Mouse (Mus musculus) layer of hippocampus, postnatal 14 days (tissue): ENCODE measurements at regions not wholly inside any gene's neighbourhood (a gene's known extent, or its start where the extent isn't known, plus 50 kb on each side); places are given as distances from the start of the nearest gene placed in this dataset.

Experiments used
- DNase-seq, 2 experiments: peaks; one replicate each; pipeline ENCODE4 v3.0.0; 2021 to 2022; ENCODE audit warnings: low spot score in 2 of 2, mixed read lengths in 1 of 2

DNA sequence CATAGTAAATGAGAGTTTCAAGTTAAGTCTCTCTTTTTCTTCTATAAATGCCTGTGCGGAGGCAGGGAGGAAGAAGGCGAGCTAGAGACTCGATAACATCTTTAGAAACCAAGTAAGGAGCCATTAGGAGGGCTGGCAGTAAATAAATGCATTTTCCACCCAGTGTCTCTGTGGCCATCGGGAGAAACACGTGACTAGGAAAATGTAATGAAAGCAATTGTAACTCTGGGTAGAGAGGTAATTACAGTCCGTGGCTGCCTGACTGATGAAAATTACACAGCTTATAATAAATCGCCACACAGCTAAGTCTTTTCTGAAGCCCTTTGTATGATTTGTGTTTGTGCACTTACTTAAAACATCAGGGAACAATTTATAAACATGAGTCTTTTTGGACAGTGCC lies 77.4 kb upstream of the Cox10 start:
- DNase-seq = no peak

DNA sequence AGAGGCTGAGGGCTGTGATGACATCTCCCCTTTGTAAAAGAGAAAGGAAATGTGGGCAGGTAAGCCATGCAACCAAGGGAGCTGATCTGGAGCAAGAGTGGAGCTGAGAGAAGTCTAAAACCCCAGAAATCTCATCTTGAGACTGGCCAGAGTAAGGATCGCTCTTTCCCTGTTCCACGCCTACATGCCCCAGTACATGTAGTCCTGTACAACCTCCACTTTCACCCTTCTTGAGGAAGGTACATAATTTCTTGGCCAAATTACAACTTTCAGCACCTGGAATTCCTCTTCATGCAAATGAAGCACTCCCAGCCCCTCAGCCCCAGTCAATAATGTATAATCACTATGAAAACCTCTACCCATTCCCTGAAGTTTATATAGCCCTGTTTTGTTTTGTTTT lies 60.2 kb upstream of the Cox10 start:
- no peak for DNase-seq

DNA sequence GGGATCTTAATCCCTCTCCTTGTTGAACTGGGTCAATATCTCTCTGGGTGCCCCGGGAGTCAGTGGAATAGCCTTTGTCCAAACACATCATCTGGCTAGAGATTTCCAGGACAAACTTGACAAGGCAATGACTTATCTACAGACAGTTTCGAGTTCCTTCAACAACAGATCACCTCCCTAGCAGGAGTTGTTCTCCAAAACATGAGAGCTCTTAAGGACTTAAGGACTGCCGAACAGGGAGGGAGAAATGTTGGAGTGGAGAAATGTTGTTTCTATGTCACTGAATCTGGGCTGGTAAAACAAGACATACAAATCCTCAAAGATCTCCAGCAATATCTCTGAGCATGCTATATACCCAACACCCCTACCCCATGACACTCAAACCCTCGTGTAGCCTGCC lies 59.7 kb upstream of the Cox10 start:
- no peak for DNase-seq

DNA sequence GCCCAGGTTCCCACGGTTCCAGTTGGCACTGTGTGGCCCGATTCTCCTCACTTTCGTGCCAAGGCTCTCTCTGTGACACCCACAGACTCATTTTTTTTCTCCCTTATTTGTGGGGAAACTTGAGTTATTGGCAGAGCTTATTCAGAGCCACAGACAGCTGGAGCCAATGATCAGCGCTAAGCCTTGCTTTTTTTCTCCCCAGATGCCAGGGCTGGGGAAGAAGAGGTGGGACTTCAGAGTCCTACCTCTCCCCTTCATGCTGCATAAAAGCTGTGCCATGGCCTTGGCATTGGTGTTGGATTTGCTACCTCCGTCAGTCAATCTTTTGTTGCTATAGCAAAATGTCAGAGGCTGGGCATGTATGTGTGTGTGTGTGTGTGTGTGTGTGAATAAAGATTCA lies 56.5 kb upstream of the Cox10 start:
- DNase-seq = no peak

DNA sequence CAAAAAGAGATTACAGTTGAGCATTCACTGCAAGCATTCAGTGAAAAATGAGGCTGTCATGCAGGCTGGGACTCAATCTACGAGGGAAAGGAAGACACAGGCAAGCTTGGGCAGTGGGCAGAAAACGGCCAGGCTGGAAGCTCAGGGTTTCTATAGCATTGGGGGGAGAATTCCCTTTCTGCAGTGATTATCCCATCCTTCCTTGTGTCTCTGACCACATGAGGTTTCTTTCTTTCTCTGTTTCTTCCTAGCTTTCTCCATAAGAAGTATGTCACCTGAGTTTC lies 56.0 kb upstream of the Cox10 start:
- DNase-seq = no peak

DNA sequence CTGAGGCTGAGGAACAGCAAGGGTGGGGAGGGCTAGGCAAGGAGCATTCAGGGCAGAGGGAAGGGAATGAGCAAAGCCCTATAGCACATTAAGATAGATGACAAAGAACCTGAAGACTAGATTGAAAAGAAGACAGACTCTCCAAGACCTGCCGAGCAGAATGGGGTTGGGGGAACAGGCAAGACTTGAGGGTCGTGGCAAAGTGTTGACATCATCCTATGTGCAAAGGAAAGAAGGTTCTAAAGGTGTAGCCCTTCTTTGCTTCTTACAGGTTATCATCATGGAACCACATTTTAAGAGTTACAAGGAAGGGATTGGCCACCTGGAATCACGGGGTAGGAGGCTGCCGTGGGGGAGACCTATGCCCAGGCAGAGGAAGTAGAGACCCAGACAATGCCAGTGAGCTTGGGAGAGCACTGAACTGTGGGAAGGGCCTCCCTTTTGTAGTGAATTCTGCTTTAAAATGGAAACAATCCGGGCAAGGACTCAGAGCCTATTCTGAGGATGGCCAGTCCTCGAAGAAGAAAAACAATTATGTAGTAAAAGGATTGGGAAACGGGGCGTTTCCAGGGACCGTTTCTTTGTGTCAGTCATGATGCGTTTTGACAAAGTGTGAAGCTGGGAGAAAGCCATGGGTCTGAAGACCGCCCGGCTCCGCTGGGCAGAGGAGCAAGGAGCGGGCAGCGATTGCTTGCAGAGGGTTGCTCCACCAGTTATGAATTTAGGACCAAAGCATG lies 55.5 kb upstream of the Cox10 start:
- no peak for DNase-seq
